Mouse (Mus musculus) intestine, embryonic 15.5 days (tissue): ENCODE data around the gene Nfia. TPM values are rescaled to one million over a fixed set of nuclear protein-coding genes. Genes with fewer than 3 reads are reported as not detected.
A peak's percentile ranks its signal among the peaks of the same experiment; 100 is the strongest.

Experiments used
- ATAC-seq: fragments of 200-750 bp; cut with Nextera tagmentation; 2 replicates; pipeline ENCODE4 v1.8.0; 2017; ENCODE audit warnings: moderate TSS enrichment, moderate library complexity
- H3K27ac ChIP-seq: fragments of 300-500 bp; sonication (generic); 2 replicates; pipeline ENCODE4 v1.5.1; 2015; ENCODE audit warnings: mild to moderate bottlenecking, inconsistent platforms
- H3K27me3 ChIP-seq: fragments of 300-500 bp; sonication (generic); replicated peaks from 2 replicates; pipeline ENCODE4 v1.6.1; 2015; ENCODE audit warnings: inconsistent platforms
- H3K36me3 ChIP-seq: fragments of 300-500 bp; sonication (generic); 2 replicates; pipeline ENCODE4 v1.6.1; 2015; ENCODE audit warnings: inconsistent platforms
- H3K4me1 ChIP-seq: fragments of 300-500 bp; sonication (generic); replicated peaks from 2 replicates; pipeline ENCODE4 v1.6.1; 2015; ENCODE audit warnings: inconsistent platforms
- H3K4me2 ChIP-seq: fragments of 300-500 bp; sonication (generic); replicated peaks from 2 replicates; pipeline ENCODE4 v1.6.1; 2015; ENCODE audit warnings: mild to moderate bottlenecking, inconsistent platforms
- H3K4me3 ChIP-seq: fragments of 300-500 bp; sonication (generic); replicated peaks from 2 replicates; pipeline ENCODE4 v1.5.1; 2015; ENCODE audit warnings: inconsistent platforms
- H3K9ac ChIP-seq: fragments of 300-500 bp; sonication (generic); 2 replicates; pipeline ENCODE4 v1.6.1; 2015; ENCODE audit warnings: inconsistent platforms
- H3K9me3 ChIP-seq: fragments of 300-500 bp; sonication (generic); 2 replicates; pipeline ENCODE4 v1.6.1; 2016; ENCODE audit warnings: inconsistent platforms
- WGBS: fragments of 180-500 bp; shearing (Covaris S2); methylation state at CpG from one replicate; pipeline ENCODE4 v1.1.7; 2015; 5-methylcytosine and 5-hydroxymethylcytosine counted together
- polyA plus RNA-seq: library from polyadenylated mRNA; unstranded; fragments of >200 nt; fragmentation: Nextera tagmentation; extraction: Ambion mirVana; gene quantifications from 2 replicates; pipeline ENCODE4 v1.2.1, GENCODE M21; 2015

The Nfia gene
- polyA plus RNA-seq, 1 experiment from 2014 or later = 37.3 TPM

DNA sequence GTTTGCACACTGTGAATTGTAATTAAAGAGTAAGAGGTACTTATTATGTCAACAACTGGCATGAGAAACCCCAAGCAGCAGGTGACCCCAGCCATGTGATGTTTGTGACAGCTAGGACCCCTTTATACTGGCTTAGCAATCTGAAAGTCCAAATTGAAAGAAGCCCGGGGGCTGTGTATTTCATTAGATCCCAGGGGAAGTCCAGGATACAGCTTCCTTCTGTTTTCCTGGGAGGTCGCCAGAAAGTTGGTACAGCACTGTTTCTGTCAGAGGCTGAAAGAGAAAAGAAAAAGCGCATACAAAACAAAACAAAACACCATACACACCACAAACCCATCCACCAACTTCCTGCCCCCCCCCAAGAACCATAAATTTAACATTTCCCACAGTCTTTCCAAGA, 164.4 kb downstream of the Nfia start:
- H3K4me1 ChIP-seq = peaks cover 8% of the 10 kb centered on the region; the same call in 1 of the 2 replicates
- no peaks in the 10 kb centered on the region for H3K36me3 ChIP-seq
- no peaks in the 10 kb centered on the region for H3K9me3 ChIP-seq
- no peak for ATAC-seq
- H3K27me3 ChIP-seq = no peaks in the 10 kb centered on the region
- no peak overlapping the region for H3K9ac ChIP-seq
- H3K27ac ChIP-seq = no peak overlapping the region
- no peak overlapping the region for H3K4me2 ChIP-seq
- 52% methylated on average over 3 of the region's 3 CpGs for WGBS
- H3K4me3 ChIP-seq = no peak overlapping the region

GRCm38 (mm10) chr4:97939492-97939891, 167.0 kb downstream of the Nfia start:
- Histone ChIP-seq H3K27ac (no peak overlapping the region), H3K4me3 (no peak overlapping the region), H3K36me3 (no peaks in the 10 kb centered on the region), H3K4me2 (no peak overlapping the region), H3K9me3 (no peaks in the 10 kb centered on the region), H3K27me3 (no peaks in the 10 kb centered on the region), H3K4me1 (peaks cover 8% of the 10 kb centered on the region; the same call in 1 of the 2 replicates), H3K9ac (no peak overlapping the region)
- ATAC-seq = no peak
- WGBS = 44% methylated on average over 4 of the region's 4 CpGs

DNA sequence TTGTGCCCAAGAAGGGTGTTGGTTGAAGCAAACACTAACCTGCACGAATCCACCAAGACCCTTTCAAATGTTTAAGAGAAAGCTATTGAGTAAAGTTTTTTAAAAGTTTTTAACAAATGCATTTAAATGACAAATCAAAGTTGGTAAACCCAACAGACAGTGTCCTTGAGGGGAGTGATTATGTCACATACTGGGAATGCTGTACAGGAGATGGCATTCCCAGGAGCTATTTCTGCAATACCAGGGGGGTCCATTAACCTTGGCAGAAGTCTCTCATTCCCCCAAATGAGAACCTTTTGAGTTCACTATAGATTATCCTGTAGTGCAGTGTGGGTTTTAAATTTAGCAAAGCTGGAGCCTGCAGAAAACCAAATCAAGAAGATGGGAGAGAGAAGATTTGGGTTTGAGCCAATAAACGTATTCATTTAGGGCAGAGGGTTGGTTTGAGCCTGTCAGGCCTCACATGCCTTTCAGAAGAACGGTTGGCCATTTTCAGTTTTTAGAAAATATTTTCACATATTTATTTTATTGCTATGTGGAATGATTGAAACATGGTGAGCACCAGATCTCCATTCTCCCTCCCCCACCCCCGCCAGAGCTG, 167.5 kb downstream of the Nfia start:
- no peak for ATAC-seq
- Histone ChIP-seq H3K36me3 (no peaks in the 10 kb centered on the region), H3K9me3 (no peaks in the 10 kb centered on the region), H3K4me2 (no peak overlapping the region), H3K4me1 (peaks cover 8% of the 10 kb centered on the region; the same call in 1 of the 2 replicates), H3K4me3 (no peak overlapping the region), H3K27me3 (no peaks in the 10 kb centered on the region), H3K27ac (no peak overlapping the region), H3K9ac (no peak overlapping the region)
- WGBS = 69% methylated on average over 4 of the region's 4 CpGs

DNA sequence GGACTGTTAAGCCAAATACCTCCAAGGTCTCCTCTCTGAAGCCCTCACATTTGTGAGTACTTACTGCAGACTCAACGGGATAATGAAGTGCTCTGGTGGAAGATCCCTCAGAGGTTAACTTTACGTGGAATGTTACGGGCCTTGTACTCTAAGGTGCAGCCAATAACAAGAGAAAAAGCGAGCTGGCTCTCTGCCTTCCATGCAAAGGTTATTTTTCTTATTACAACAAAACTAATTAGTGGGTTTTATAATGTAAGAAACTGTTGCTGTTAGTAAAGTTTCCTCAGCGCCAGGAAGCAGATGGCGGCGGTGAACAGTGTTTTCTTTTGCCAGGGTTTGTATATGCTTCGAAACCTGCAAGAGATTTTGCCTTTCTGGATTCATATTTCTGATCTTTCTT, 169.1 kb downstream of the Nfia start:
- WGBS = 43% methylated on average over 8 of the region's 8 CpGs
- H3K27me3 ChIP-seq = no peaks in the 10 kb centered on the region
- H3K36me3 ChIP-seq = no peaks in the 10 kb centered on the region
- H3K4me1 ChIP-seq = peaks cover 8% of the 10 kb centered on the region; the same call in 1 of the 2 replicates
- no peak overlapping the region for H3K4me3 ChIP-seq
- ATAC-seq = no peak
- no peak overlapping the region for H3K9ac ChIP-seq
- H3K9me3 ChIP-seq = no peaks in the 10 kb centered on the region
- H3K27ac ChIP-seq = 0 out of 2 replicates have a peak overlapping the region, but pooled peaks have one; percentile 3
- no peak overlapping the region for H3K4me2 ChIP-seq

GRCm38 (mm10) chr4:97944309-97944708, 171.8 kb downstream of the Nfia start:
- 93% methylated on average over 2 of the region's 2 CpGs for WGBS
- no peaks in the 10 kb centered on the region for H3K27me3 ChIP-seq
- no peak for ATAC-seq
- H3K9me3 ChIP-seq = no peaks in the 10 kb centered on the region
- H3K27ac ChIP-seq = no peak overlapping the region
- no peak overlapping the region for H3K4me2 ChIP-seq
- H3K36me3 ChIP-seq = no peaks in the 10 kb centered on the region
- no peak overlapping the region for H3K9ac ChIP-seq
- H3K4me3 ChIP-seq = no peak overlapping the region
- H3K4me1 ChIP-seq = peaks cover 10% of the 10 kb centered on the region; the same call in 1 of the 2 replicates

- Histone ChIP-seq H3K4me1 (peaks cover 3% of the 10 kb centered on the region; the same call in 1 of the 2 replicates), H3K4me2 (no peak overlapping the region), H3K4me3 (no peak overlapping the region), H3K36me3 (no peaks in the 10 kb centered on the region), H3K9me3 (no peaks in the 10 kb centered on the region), H3K27ac (no peak overlapping the region), H3K9ac (no peak overlapping the region), H3K27me3 (no peaks in the 10 kb centered on the region)
- no peak for ATAC-seq
- 83% methylated on average over 5 of the region's 5 CpGs for WGBS
These were observed 174.9 kb downstream of the Nfia start for GRCm38 (mm10) chr4:97947484-97947883.

GRCm38 (mm10) chr4:97948250-97948649, 175.7 kb downstream of the Nfia start:
- H3K9me3 ChIP-seq = no peaks in the 10 kb centered on the region
- H3K27ac ChIP-seq = no peak overlapping the region
- no peak overlapping the region for H3K4me2 ChIP-seq
- H3K9ac ChIP-seq = no peak overlapping the region
- peaks cover 3% of the 10 kb centered on the region; the same call in 1 of the 2 replicates for H3K4me1 ChIP-seq
- no peak overlapping the region for H3K4me3 ChIP-seq
- 49% methylated on average over 8 of the region's 8 CpGs for WGBS
- no peaks in the 10 kb centered on the region for H3K27me3 ChIP-seq
- no peak for ATAC-seq
- no peaks in the 10 kb centered on the region for H3K36me3 ChIP-seq

DNA sequence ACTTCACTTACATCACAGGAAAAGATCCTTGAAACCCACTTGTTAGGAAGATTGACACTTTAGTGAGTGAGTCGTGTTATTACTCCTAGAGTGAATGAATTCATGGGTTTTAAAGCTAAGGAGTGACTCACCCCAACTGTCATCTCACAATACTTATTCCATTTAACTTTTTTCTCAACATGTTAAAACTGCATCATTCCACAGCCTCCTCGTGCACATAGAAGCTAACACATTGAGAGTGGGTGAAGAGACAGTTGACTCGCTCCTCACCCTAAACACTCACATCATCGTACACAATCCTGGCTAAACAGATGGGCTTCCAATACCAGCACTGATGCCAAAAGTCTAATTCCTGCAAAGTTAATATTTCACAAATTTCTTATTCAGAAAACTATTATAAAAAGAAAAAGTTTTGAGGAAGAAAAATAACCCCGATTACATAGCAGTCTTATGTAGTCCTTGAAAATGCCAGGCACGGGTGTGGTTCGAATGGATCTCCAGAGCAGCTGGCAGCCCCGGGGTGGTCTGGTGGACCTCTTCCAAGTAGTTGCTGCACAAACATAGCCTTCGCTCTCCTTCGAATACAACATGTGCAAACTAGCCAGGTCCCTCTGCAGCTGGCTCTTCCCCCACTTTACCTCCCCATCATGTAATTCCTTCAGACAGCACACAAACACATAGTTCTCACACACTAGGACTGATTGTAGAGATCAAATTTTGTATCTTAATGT, 178.0 kb downstream of the Nfia start:
- H3K36me3 ChIP-seq = no peaks in the 10 kb centered on the region
- H3K27ac ChIP-seq = no peak overlapping the region
- no peak overlapping the region for H3K9ac ChIP-seq
- no peak for ATAC-seq
- no peaks in the 10 kb centered on the region for H3K9me3 ChIP-seq
- no peaks in the 10 kb centered on the region for H3K27me3 ChIP-seq
- no peak overlapping the region for H3K4me3 ChIP-seq
- H3K4me2 ChIP-seq = no peak overlapping the region
- peaks cover 3% of the 10 kb centered on the region; the same call in 1 of the 2 replicates for H3K4me1 ChIP-seq
- WGBS = 70% methylated on average over 10 of the region's 10 CpGs

- no peaks in the 10 kb centered on the region for H3K36me3 ChIP-seq
- no peak overlapping the region for H3K4me2 ChIP-seq
- no peak for ATAC-seq
- no peak overlapping the region for H3K4me3 ChIP-seq
- no peaks in the 10 kb centered on the region for H3K27me3 ChIP-seq
- no peak overlapping the region for H3K9ac ChIP-seq
- WGBS = 72% methylated on average over 11 of the region's 11 CpGs
- H3K4me1 ChIP-seq = no peaks in the 10 kb centered on the region
- H3K27ac ChIP-seq = no peak overlapping the region
- no peaks in the 10 kb centered on the region for H3K9me3 ChIP-seq
These were observed 181.4 kb downstream of the Nfia start for GRCm38 (mm10) chr4:97953886-97954285.

DNA sequence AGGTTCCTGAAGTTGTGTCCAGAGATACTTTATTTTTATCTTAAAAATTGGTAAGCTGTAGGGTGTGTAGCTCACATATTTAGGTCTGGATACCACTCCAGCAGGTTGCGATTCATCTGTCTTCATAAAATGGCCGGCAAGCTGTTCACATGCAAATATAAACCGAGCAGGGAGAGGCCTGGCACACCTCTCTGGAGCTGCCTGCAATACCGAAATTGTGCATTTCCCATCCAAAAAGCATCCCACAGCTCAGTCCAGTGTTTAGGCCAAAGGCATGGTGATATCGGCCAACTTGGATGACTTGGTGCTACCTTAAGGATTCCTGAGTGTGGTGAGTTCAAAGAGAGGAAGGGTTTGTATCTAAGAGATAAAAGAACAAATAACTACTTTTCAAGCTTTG, 185.6 kb downstream of the Nfia start:
- no peak overlapping the region for H3K4me3 ChIP-seq
- no peaks in the 10 kb centered on the region for H3K9me3 ChIP-seq
- no peak overlapping the region for H3K4me2 ChIP-seq
- ATAC-seq = no peak
- no peak overlapping the region for H3K9ac ChIP-seq
- H3K27me3 ChIP-seq = no peaks in the 10 kb centered on the region
- no peaks in the 10 kb centered on the region for H3K36me3 ChIP-seq
- H3K4me1 ChIP-seq = no peaks in the 10 kb centered on the region
- 79% methylated on average over 5 of the region's 5 CpGs for WGBS
- no peak overlapping the region for H3K27ac ChIP-seq

- WGBS = 79% methylated on average over 7 of the region's 7 CpGs
These were observed 190.3 kb downstream of the Nfia start for GRCm38 (mm10) chr4:97962856-97963255.

GRCm38 (mm10) chr4:97963951-97964350, 191.4 kb downstream of the Nfia start:
- H3K4me3 ChIP-seq = no peak overlapping the region
- no peaks in the 10 kb centered on the region for H3K9me3 ChIP-seq
- no peak overlapping the region for H3K4me2 ChIP-seq
- no peaks in the 10 kb centered on the region for H3K36me3 ChIP-seq
- no peak overlapping the region for H3K9ac ChIP-seq
- no peaks in the 10 kb centered on the region for H3K27me3 ChIP-seq
- H3K27ac ChIP-seq = no peak overlapping the region
- WGBS = 57% methylated on average over 1 of the region's 1 CpGs
- ATAC-seq = no peak
- H3K4me1 ChIP-seq = 0 out of 2 replicates have a peak, but pooled peaks cover 3% of the 10 kb centered on the region

More at GRCm38 (mm10) chr4:97962856-97963255, 190.3 kb downstream of the Nfia start:
- ATAC-seq = no peak
- no peak overlapping the region for H3K27ac ChIP-seq
- H3K4me1 ChIP-seq = no peaks in the 10 kb centered on the region
- no peak overlapping the region for H3K9ac ChIP-seq
- no peaks in the 10 kb centered on the region for H3K27me3 ChIP-seq
- no peaks in the 10 kb centered on the region for H3K9me3 ChIP-seq
- H3K4me2 ChIP-seq = no peak overlapping the region
- no peaks in the 10 kb centered on the region for H3K36me3 ChIP-seq
- no peak overlapping the region for H3K4me3 ChIP-seq
